ENCODE assay signal across 20 mouse cellular contexts in genomic region chr7:75702966-75703645, GRCm38 (mm10).
DNase-seq lines count a peak whose midpoint lies in the region; ATAC-seq and TF ChIP-seq lines count a peak whose summit lies in the region.
"Had no signal": no experiment of that assay in that cellular context is flagged by ENCODE, and none has a peak within 500 bp of the region (broad histone marks: within the 10 kb centered on the region; RNA-seq: fewer than 3 reads in every experiment).

No protein-coding gene starts in this region.

- CTCF ChIA-PET in Patski (lab: Charles Lee) = interaction anchor here (1.1 kb wide), 2 partner anchors 13 to 42 kb away, joined by 3 read pairs; no protein-coding TSS in a partner anchor

- POLR2A ChIA-PET in Patski (lab: Charles Lee) = interaction anchor here (0.7 to 1.1 kb wide), 3 partner anchors 10 to 153 kb away, joined by 3 to 9 read pairs (median 3); no protein-coding TSS in a partner anchor

- in situ Hi-C loops in Patski (cut with MboI; ENCODE audit: low pct_unique_long_range_greater_than_20kb) = no loop called here

- peak overlapping the region; percentile 22; the same call in 1 of the 2 replicates for H3K4me2 ChIP-seq in liver, embryonic 16.5 days (ENCODE audit: low read depth, low read length)
- no peak overlapping the region for H3K4me2 ChIP-seq in hindbrain, embryonic 13.5 days
- no peak overlapping the region for H3K4me2 ChIP-seq in kidney, embryonic 15.5 days
- H3K4me2 ChIP-seq: forebrain, embryonic 13.5 days; heart, embryonic 13.5 days; limb, embryonic 12.5 days; lung, embryonic 14.5 days; neural tube, embryonic 13.5 days had no signal

- WGBS in spleen, adult 2 months = 26% methylated on average over 3 of the region's 3 CpGs
- WGBS in liver, embryonic 16.5 days (ENCODE audit: insufficient replicate concordance) = 71% methylated on average over 3 of the region's 3 CpGs
- 93% methylated on average over 3 of the region's 3 CpGs for WGBS in hindbrain, embryonic 13.5 days
- 91% methylated on average over 3 of the region's 3 CpGs for WGBS in cerebellum, adult 2 months
- 82% methylated on average over 3 of the region's 3 CpGs for WGBS in kidney, embryonic 15.5 days

- H3K9me3 ChIP-seq in liver, embryonic 16.5 days (replicated peaks; ENCODE audit: control insufficient read depth, low read length) = no peaks in the 10 kb centered on the region
- no peaks in the 10 kb centered on the region for H3K9me3 ChIP-seq in hindbrain, embryonic 13.5 days
- H3K9me3 ChIP-seq in kidney, embryonic 15.5 days (replicated peaks) = no peaks in the 10 kb centered on the region
- H3K9me3 ChIP-seq: forebrain, embryonic 13.5 days; heart, embryonic 13.5 days; limb, embryonic 12.5 days; neural tube, embryonic 13.5 days had no signal

- H3K4me1 ChIP-seq in spleen, adult 2 months (ENCODE audit: control insufficient read depth, insufficient read depth, insufficient read length) = peaks cover 15% of the 10 kb centered on the region
- H3K4me1 ChIP-seq in liver, embryonic 16.5 days (ENCODE audit: control insufficient read depth, low read depth, low read length) = no peaks in the 10 kb centered on the region; the same call in 1 of the 2 replicates
- H3K4me1 ChIP-seq in hindbrain, embryonic 13.5 days (replicated peaks) = no peaks in the 10 kb centered on the region
- H3K4me1 ChIP-seq in cerebellum, adult 2 months (ENCODE audit: control insufficient read depth, insufficient read depth, low read length) = no peaks in the 10 kb centered on the region
- H3K4me1 ChIP-seq in kidney, embryonic 15.5 days = no peaks in the 10 kb centered on the region
- H3K4me1 ChIP-seq: forebrain, embryonic 13.5 days; heart, embryonic 13.5 days; limb, embryonic 12.5 days; neural tube, embryonic 13.5 days had no signal

- peak overlapping the region; percentile 61; the same call in 1 of the 2 replicates for H3K27ac ChIP-seq in spleen, adult 2 months (ENCODE audit: insufficient read depth, low read length)
- 0 out of 2 replicates have a peak overlapping the region, but pooled peaks have one; percentile 20 for H3K27ac ChIP-seq in liver, embryonic 16.5 days (ENCODE audit: low read length)
- no peak overlapping the region for H3K27ac ChIP-seq in hindbrain, embryonic 13.5 days
- no peak overlapping the region for H3K27ac ChIP-seq in cerebellum, adult 2 months (ENCODE audit: insufficient read depth, low read length)
- H3K27ac ChIP-seq in kidney, embryonic 15.5 days = no peak overlapping the region
- H3K27ac ChIP-seq: forebrain, embryonic 13.5 days; heart, embryonic 13.5 days; hindbrain, postnatal 0 days; limb, embryonic 12.5 days; neural tube, embryonic 13.5 days had no signal

- H3K9ac ChIP-seq in liver, embryonic 16.5 days (ENCODE audit: low read depth, low read length) = no peak overlapping the region
- H3K9ac ChIP-seq in hindbrain, embryonic 13.5 days = no peak overlapping the region
- no peak overlapping the region for H3K9ac ChIP-seq in kidney, embryonic 15.5 days
- H3K9ac ChIP-seq: forebrain, embryonic 13.5 days; heart, embryonic 13.5 days; limb, embryonic 12.5 days; lung, embryonic 14.5 days; neural tube, embryonic 13.5 days had no signal

- no peak for TF ChIP-seq POLR2A in spleen, adult 2 months (IDR thresholded peaks at IDR 0.05; ENCODE audit: low read depth, low read length)
- TF ChIP-seq POLR2A in cerebellum, adult 2 months (IDR thresholded peaks at IDR 0.05; ENCODE audit: borderline replicate concordance, insufficient read depth, low read length) = no peak

- H3K4me3 ChIP-seq in spleen, adult 2 months (ENCODE audit: extremely low read depth, insufficient read depth, insufficient read length) = peak overlapping the region; percentile 88
- peak overlapping the region; percentile 20; the same call in 1 of the 2 replicates for H3K4me3 ChIP-seq in liver, embryonic 16.5 days (ENCODE audit: low read depth, low read length)
- H3K4me3 ChIP-seq in hindbrain, embryonic 13.5 days = no peak overlapping the region
- H3K4me3 ChIP-seq in cerebellum, adult 2 months (replicated peaks; ENCODE audit: insufficient read depth, low read depth, low read length) = no peak overlapping the region
- no peak overlapping the region for H3K4me3 ChIP-seq in kidney, embryonic 15.5 days (replicated peaks)
- H3K4me3 ChIP-seq: forebrain, embryonic 13.5 days; heart, embryonic 13.5 days; limb, embryonic 12.5 days; neural tube, embryonic 13.5 days had no signal

- peak; percentile 76 for ATAC-seq in Patski
- ATAC-seq in liver, embryonic 16.5 days (ENCODE audit: low read depth) = no peak
- ATAC-seq in hindbrain, embryonic 13.5 days (ENCODE audit: low FRiP score) = no peak
- ATAC-seq in kidney, embryonic 15.5 days (replicated peaks; ENCODE audit: low FRiP score) = no peak
- ATAC-seq: forebrain, embryonic 13.5 days; hindbrain, postnatal 0 days had no signal

- DNase-seq in spleen, adult 2 months (ENCODE audit: low read depth in 1 of 2, low spot score in 2 of 2) = no peak
- DNase-seq in spleen, postnatal 36 days (ENCODE audit: low spot score in 2 of 2) = no peak
- peak; percentile 63 for DNase-seq in Patski (ENCODE audit: low read depth, low spot score)
- DNase-seq in cerebellum, adult 2 months = no peak
- DNase-seq: adrenal gland, postnatal 36 days; cerebellum, postnatal 25 days; heart, postnatal 36 days; kidney, adult 2 months; kidney, postnatal 36 days; layer of hippocampus, adult 9-11 months; lung, embryonic 14.5 days; right cerebral cortex, postnatal 14 days had no signal

- H3K27me3 ChIP-seq in spleen, adult 2 months (ENCODE audit: control insufficient read depth, insufficient read depth, low read length) = no peaks in the 10 kb centered on the region
- no peaks in the 10 kb centered on the region for H3K27me3 ChIP-seq in Patski
- no peaks in the 10 kb centered on the region for H3K27me3 ChIP-seq in liver, embryonic 16.5 days (ENCODE audit: control insufficient read depth, insufficient read depth, low read depth, low read length)
- H3K27me3 ChIP-seq in hindbrain, embryonic 13.5 days = no peaks in the 10 kb centered on the region
- no peaks in the 10 kb centered on the region for H3K27me3 ChIP-seq in cerebellum, adult 2 months (ENCODE audit: control insufficient read depth, insufficient read depth, low read length)
- H3K27me3 ChIP-seq in kidney, embryonic 15.5 days = no peaks in the 10 kb centered on the region
- H3K27me3 ChIP-seq: forebrain, embryonic 13.5 days; heart, embryonic 13.5 days; limb, embryonic 12.5 days; neural tube, embryonic 13.5 days had no signal

- TF ChIP-seq CTCF in spleen, adult 2 months (IDR thresholded peaks at IDR 0.05; ENCODE audit: extremely low read depth, insufficient read depth, insufficient read length, insufficient replicate concordance) = no peak
- TF ChIP-seq CTCF in Patski (IDR thresholded peaks at IDR 0.05) = no peak
- TF ChIP-seq CTCF in cerebellum, adult 2 months (IDR thresholded peaks at IDR 0.05; ENCODE audit: borderline replicate concordance, insufficient read depth, low read depth, low read length) = no peak

- H3K36me3 ChIP-seq in spleen, adult 2 months (ENCODE audit: control insufficient read depth, insufficient read depth, low read length) = peaks cover 26% of the 10 kb centered on the region
- H3K36me3 ChIP-seq in liver, embryonic 16.5 days (ENCODE audit: control insufficient read depth, insufficient read depth) = peaks cover 45% of the 10 kb centered on the region
- peaks cover 20% of the 10 kb centered on the region; the same call in 1 of the 2 replicates for H3K36me3 ChIP-seq in hindbrain, embryonic 13.5 days
- H3K36me3 ChIP-seq in kidney, embryonic 15.5 days = peaks cover 77% of the 10 kb centered on the region

Comparison
In these comparisons a context has a peak if more than half of its experiments do, and no peak if none do; other contexts are left out.
1. H3K27ac ChIP-seq: peak in spleen, adult 2 months (single experiment) and liver, embryonic 16.5 days (single experiment); none in hindbrain, embryonic 13.5 days (single experiment), cerebellum, adult 2 months (single experiment) and kidney, embryonic 15.5 days (single experiment).
2. H3K4me3 ChIP-seq: peak in spleen, adult 2 months (single experiment) and liver, embryonic 16.5 days (single experiment); none in hindbrain, embryonic 13.5 days (single experiment), cerebellum, adult 2 months (single experiment) and kidney, embryonic 15.5 days (single experiment).